Mouse (Mus musculus): Measurements from ENCODE around the gene Vps4b.

GRCm38 (mm10) chr1:106796987-106797779 is 655 bp upstream of the Vps4b start:
- no peak for TF ChIP-seq CTCF (IDR thresholded peaks at IDR 0.05; ENCODE audit: insufficient read depth, low read length)
- no peak for TF ChIP-seq POLR2A (IDR thresholded peaks at IDR 0.05; ENCODE audit: borderline replicate concordance, extremely low read depth, low read depth, low read length)

All from lung, adult 2 months (tissue).